Mouse (Mus musculus): ENCODE measurements around the gene Lbhd1.

DNA sequence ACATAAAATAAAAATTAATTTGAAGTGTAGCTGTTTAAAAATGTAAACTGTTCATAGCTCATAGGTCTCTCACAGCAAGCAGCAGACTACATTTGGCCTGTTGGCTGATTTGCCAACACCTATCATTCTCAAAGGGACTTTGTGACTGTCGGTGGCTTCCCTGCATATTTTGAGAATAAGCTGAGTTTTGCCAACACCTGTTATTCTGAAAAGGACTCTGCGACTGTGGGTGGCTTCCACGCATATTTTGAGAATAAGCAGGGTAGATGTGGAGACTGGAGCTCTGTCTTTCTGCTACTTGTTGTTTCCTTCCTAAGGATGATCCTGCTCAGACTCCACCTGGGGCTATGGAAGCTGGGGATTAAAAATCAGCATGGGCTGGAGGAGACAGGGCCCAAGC, 30.4 kb upstream of the Lbhd1 start:
- no peak for TF ChIP-seq POLR2A (IDR thresholded peaks at IDR 0.05; ENCODE audit: low read depth, low read length)
- TF ChIP-seq CTCF (IDR thresholded peaks at IDR 0.05; ENCODE audit: extremely low read depth, insufficient read length, insufficient replicate concordance, low read depth, low read length): no peak

Measured in small intestine, adult 2 months (tissue).